Mouse (Mus musculus) embryonic facial prominence, embryonic 10.5 days (tissue): ENCODE data around the gene Fos. TPM values are rescaled to one million over a fixed set of nuclear protein-coding genes. Genes with fewer than 3 reads are reported as not detected.

Experiments
- DNase-seq: peaks from one replicate; pipeline ENCODE4 v3.0.0-alpha.2; 2017; ENCODE audit warnings: low spot score
- H3K27ac ChIP-seq: fragments of 300-500 bp; sonication (generic); replicated peaks from 2 replicates; pipeline ENCODE4 v1.5.1; 2016; ENCODE audit warnings: mild to moderate bottlenecking
- H3K27me3 ChIP-seq: fragments of 300-500 bp; sonication (generic); replicated peaks from 2 replicates; pipeline ENCODE4 v1.6.1; 2016; ENCODE audit warnings: low read depth, mild to moderate bottlenecking; ENCODE audit not compliant: poor library complexity, severe bottlenecking
- H3K36me3 ChIP-seq: fragments of 300-500 bp; sonication (generic); replicated peaks from 2 replicates; pipeline ENCODE4 v1.6.1; 2016; ENCODE audit warnings: mild to moderate bottlenecking, moderate library complexity
- H3K4me1 ChIP-seq: fragments of 300-500 bp; sonication (generic); 2 replicates; pipeline ENCODE4 v1.6.1; 2016
- H3K4me3 ChIP-seq: fragments of 300-500 bp; sonication (generic); 2 replicates; pipeline ENCODE4 v1.5.1; 2016; ENCODE audit warnings: mild to moderate bottlenecking, moderate library complexity
- H3K9me3 ChIP-seq: fragments of 300-500 bp; sonication (generic); 2 replicates; pipeline ENCODE4 v1.6.1; 2016; ENCODE audit warnings: mild to moderate bottlenecking
- WGBS: fragments of 180-500 bp; shearing (Covaris S2); methylation state at CpG from one replicate; pipeline ENCODE4 v1.1.7; 2016; 5-methylcytosine and 5-hydroxymethylcytosine counted together
- polyA plus RNA-seq: library from polyadenylated mRNA; unstranded; fragments of >200 nt; fragmentation: Nextera tagmentation; extraction: Ambion mirVana; gene quantifications from 2 replicates; pipeline ENCODE4 v1.2.1, GENCODE M21; 2016

The Fos gene
- polyA plus RNA-seq = 1.4 and 1.8 TPM in 2 replicates

DNA sequence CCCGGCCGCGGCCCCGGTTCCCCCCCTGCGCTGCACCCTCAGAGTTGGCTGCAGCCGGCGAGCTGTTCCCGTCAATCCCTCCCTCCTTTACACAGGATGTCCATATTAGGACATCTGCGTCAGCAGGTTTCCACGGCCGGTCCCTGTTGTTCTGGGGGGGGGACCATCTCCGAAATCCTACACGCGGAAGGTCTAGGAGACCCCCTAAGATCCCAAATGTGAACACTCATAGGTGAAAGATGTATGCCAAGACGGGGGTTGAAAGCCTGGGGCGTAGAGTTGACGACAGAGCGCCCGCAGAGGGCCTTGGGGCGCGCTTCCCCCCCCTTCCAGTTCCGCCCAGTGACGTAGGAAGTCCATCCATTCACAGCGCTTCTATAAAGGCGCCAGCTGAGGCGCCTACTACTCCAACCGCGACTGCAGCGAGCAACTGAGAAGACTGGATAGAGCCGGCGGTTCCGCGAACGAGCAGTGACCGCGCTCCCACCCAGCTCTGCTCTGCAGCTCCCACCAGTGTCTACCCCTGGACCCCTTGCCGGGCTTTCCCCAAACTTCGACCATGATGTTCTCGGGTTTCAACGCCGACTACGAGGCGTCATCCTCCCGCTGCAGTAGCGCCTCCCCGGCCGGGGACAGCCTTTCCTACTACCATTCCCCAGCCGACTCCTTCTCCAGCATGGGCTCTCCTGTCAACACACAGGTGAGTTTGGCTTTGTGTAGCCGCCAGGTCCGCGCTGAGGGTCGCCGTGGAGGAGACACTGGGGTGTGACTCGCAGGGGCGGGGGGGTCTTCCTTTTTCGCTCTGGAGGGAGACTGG is at the start of gene Fos:
Fos (plus strand) TSS at position 410 of the 817 bp plus-strand sequence.
- under 1% methylated on average over 56 of the region's 56 CpGs for WGBS
- Histone ChIP-seq H3K36me3 (no peaks in the 10 kb centered on the region), H3K9me3 (no peaks in the 10 kb centered on the region), H3K27ac (peak within 1 kb of the TSS; percentile 86), H3K4me1 (peaks cover 61% of the 10 kb centered on the region), H3K4me3 (peak within 1 kb of the TSS; percentile 71), H3K27me3 (peaks cover 77% of the 10 kb centered on the region)
- DNase-seq = peak; percentile 89

GRCm38 (mm10) chr12:85425721-85426120 is 48.0 kb upstream of the Fos start:
- Histone ChIP-seq H3K4me1 (peaks cover 20% of the 10 kb centered on the region), H3K27ac (no peak overlapping the region), H3K27me3 (no peaks in the 10 kb centered on the region), H3K4me3 (no peak overlapping the region), H3K36me3 (no peaks in the 10 kb centered on the region), H3K9me3 (no peaks in the 10 kb centered on the region)
- WGBS = 93% methylated on average over 11 of the region's 11 CpGs
- DNase-seq = no peak

- 55% methylated on average over 10 of the region's 10 CpGs for WGBS
- H3K9me3 ChIP-seq = no peaks in the 10 kb centered on the region
- peaks cover 21% of the 10 kb centered on the region for H3K4me1 ChIP-seq
- no peak for DNase-seq
- no peaks in the 10 kb centered on the region for H3K36me3 ChIP-seq
- no peak overlapping the region for H3K4me3 ChIP-seq
- no peaks in the 10 kb centered on the region for H3K27me3 ChIP-seq
- H3K27ac ChIP-seq = no peak overlapping the region
These were observed 47.6 kb upstream of the Fos start for GRCm38 (mm10) chr12:85426126-85426525.

GRCm38 (mm10) chr12:85427802-85428201 is 45.9 kb upstream of the Fos start:
- H3K36me3 ChIP-seq = no peaks in the 10 kb centered on the region
- H3K4me1 ChIP-seq = peaks cover 21% of the 10 kb centered on the region
- no peak overlapping the region for H3K4me3 ChIP-seq
- WGBS = 77% methylated on average over 7 of the region's 7 CpGs
- H3K27me3 ChIP-seq = no peaks in the 10 kb centered on the region
- DNase-seq = no peak
- H3K9me3 ChIP-seq = no peaks in the 10 kb centered on the region
- H3K27ac ChIP-seq = no peak overlapping the region

- Histone ChIP-seq H3K27me3 (no peaks in the 10 kb centered on the region), H3K4me3 (no peak overlapping the region), H3K36me3 (no peaks in the 10 kb centered on the region), H3K4me1 (peaks cover 39% of the 10 kb centered on the region), H3K9me3 (no peaks in the 10 kb centered on the region), H3K27ac (no peak overlapping the region)
- 79% methylated on average over 4 of the region's 4 CpGs for WGBS
- DNase-seq = no peak
These were observed 43.7 kb upstream of the Fos start for GRCm38 (mm10) chr12:85429999-85430398.

DNA sequence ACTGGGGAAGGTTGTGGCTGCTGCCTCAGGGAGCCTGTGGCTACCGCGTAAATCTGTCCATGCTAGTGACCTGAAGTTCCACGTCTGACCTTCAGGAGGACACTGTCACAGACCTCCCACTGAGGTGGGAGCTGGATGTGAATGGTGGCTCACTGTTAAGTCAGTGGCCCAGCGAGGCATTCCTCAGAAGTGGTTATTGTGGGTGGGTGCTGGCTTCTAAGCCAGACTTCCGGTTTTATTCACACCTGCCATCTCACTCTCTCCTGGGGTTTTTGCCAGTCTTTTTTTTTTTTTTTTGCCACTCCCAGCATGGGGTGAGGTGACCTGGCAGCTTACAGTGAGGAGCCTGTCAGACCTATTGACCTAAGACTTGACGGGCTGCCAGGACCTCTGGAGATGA is 43.3 kb upstream of the Fos start:
- Histone ChIP-seq H3K4me3 (no peak overlapping the region), H3K36me3 (no peaks in the 10 kb centered on the region), H3K27ac (no peak overlapping the region), H3K4me1 (peaks cover 43% of the 10 kb centered on the region), H3K27me3 (no peaks in the 10 kb centered on the region), H3K9me3 (no peaks in the 10 kb centered on the region)
- DNase-seq = no peak
- 49% methylated on average over 6 of the region's 6 CpGs for WGBS

DNA sequence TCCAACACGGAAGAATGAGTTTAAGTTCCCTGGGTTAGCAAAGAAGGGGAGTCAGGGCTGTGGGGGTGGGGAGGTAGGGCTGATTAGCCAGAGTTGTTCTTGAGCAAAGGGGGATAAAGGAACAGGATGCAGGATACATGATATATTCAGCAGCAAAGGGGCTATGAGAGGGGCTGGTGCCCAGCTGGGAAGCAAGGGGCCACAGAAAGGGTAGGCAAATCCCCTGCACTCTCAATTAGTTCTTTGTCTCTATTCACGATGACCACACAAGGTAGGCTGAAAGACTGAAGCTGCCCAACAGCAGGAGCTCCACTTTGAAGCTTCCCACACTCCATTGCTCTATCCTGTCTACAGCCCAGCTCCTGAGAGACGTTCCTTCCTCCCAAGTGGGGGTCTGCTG is 39.8 kb upstream of the Fos start:
- peak; percentile 34 for DNase-seq
- Histone ChIP-seq H3K9me3 (no peaks in the 10 kb centered on the region), H3K27ac (peak overlapping the region; percentile 44), H3K4me1 (peaks cover 49% of the 10 kb centered on the region), H3K27me3 (no peaks in the 10 kb centered on the region), H3K4me3 (no peak overlapping the region), H3K36me3 (no peaks in the 10 kb centered on the region)
- 10% methylated on average over 3 of the region's 3 CpGs for WGBS

DNA sequence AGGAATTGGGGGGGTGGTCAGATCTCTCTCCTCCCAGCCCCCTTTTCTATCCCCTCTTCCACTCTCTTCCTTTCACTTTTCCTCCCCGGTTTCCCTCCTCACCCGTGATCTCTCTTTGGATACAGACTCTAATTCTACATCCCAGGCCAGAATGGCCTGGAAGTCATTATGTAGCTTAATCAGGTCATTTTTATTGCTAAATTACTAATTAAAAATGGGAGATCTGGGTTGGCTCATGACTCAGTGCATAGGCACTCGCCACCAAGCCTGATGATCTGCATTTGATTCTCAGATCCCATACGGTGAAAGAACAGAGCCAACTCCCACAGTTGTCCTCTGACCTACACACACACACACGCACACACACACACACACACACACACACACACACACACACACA is 39.2 kb upstream of the Fos start:
- DNase-seq = no peak
- peaks cover 49% of the 10 kb centered on the region for H3K4me1 ChIP-seq
- no peaks in the 10 kb centered on the region for H3K36me3 ChIP-seq
- H3K4me3 ChIP-seq = no peak overlapping the region
- H3K27ac ChIP-seq = 0 out of 2 replicates have a peak overlapping the region, but pooled peaks have one; percentile 44
- H3K9me3 ChIP-seq = no peaks in the 10 kb centered on the region
- 59% methylated on average over 5 of the region's 5 CpGs for WGBS
- H3K27me3 ChIP-seq = no peaks in the 10 kb centered on the region

DNA sequence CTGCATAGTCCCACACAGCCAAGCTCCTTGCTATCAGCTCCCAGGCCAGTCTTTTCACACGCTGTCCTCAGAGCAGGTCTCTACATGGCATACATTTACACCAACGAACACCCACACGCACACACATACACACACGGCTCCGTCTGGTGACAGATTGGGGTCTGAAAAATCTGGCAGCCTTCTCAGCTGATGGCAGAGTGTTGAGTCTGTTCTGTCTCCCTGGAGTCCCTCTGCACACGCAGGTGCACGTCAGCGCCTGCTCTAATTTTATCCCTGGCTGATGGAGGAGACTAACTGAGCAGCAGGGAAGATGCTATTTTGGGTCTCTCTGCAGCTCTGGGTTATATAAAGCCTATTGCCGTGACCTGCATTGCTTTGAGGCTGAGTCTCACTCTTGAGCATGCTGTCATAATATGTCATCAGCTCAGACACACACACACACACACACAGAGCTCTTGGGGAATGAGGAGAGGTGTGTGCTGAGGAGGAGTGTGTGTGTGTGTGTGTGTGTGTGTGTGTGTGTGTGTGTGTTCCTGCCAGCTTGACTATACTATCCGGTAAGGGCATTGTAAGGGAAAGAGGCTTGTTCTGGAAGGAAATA is 37.6 kb upstream of the Fos start:
- Histone ChIP-seq H3K4me1 (peaks cover 43% of the 10 kb centered on the region), H3K36me3 (no peaks in the 10 kb centered on the region), H3K9me3 (no peaks in the 10 kb centered on the region), H3K27ac (peak overlapping the region; percentile 24; the same call in 1 of the 2 replicates), H3K4me3 (no peak overlapping the region), H3K27me3 (no peaks in the 10 kb centered on the region)
- 77% methylated on average over 10 of the region's 10 CpGs for WGBS
- no peak for DNase-seq

DNA sequence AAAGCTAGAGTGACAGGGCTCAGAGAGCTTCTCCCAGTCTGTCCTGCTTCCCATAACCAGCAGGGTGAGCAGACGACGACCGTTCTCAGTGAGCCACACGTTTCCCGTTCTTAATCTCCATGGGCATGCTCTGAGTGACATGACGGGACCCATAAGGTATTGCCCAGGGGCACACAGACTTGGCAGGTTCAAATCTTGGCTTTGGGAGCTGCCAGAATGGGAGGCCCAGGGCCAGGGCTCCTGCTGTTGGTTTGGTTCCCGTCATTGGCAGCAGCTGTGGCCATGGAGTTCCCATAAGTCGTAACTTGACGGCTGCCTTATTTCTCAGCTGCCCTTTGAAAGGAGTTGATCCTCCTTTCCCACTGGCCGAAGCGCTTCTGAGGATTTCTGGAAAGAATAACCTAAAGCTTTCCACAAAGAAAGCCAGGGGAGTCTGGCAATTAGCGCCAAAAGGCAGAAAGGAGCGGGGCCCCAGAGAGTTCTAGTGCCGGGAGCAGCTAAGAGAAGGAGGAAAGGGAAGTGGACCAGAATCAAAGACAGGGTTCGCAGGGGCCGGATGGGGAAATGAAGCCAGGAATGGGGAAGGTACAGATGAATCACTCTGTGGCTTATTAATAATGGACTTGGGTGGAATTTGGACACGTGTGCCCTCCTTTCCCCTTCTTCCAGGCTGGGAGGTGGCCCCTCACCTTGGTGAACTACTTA is 36.4 kb upstream of the Fos start:
- DNase-seq = no peak
- no peak overlapping the region for H3K4me3 ChIP-seq
- no peaks in the 10 kb centered on the region for H3K27me3 ChIP-seq
- H3K27ac ChIP-seq = peak overlapping the region; percentile 35; the same call in 1 of the 2 replicates
- no peaks in the 10 kb centered on the region for H3K36me3 ChIP-seq
- WGBS = 62% methylated on average over 17 of the region's 17 CpGs
- no peaks in the 10 kb centered on the region for H3K9me3 ChIP-seq
- peaks cover 43% of the 10 kb centered on the region for H3K4me1 ChIP-seq

- Histone ChIP-seq H3K27ac (no peak overlapping the region), H3K4me1 (peaks cover 12% of the 10 kb centered on the region), H3K36me3 (no peaks in the 10 kb centered on the region), H3K4me3 (no peak overlapping the region), H3K9me3 (no peaks in the 10 kb centered on the region), H3K27me3 (no peaks in the 10 kb centered on the region)
- no peak for DNase-seq
- 95% methylated on average over 1 of the region's 1 CpGs for WGBS
These were observed 30.2 kb upstream of the Fos start for GRCm38 (mm10) chr12:85443456-85443855.

GRCm38 (mm10) chr12:85444646-85445045 is 29.0 kb upstream of the Fos start:
- 59% methylated on average over 6 of the region's 6 CpGs for WGBS
- Histone ChIP-seq H3K36me3 (no peaks in the 10 kb centered on the region), H3K4me3 (no peak overlapping the region), H3K27ac (no peak overlapping the region), H3K9me3 (no peaks in the 10 kb centered on the region), H3K4me1 (peaks cover 12% of the 10 kb centered on the region), H3K27me3 (no peaks in the 10 kb centered on the region)
- no peak for DNase-seq
